Mouse (Mus musculus): ENCODE results near the gene Sdk2.

The Sdk2 gene

GRCm38 (mm10) chr11:113820005-113820404 lies 246.8 kb downstream of the Sdk2 start:
- DNase-seq, result no peak

GRCm38 (mm10) chr11:113819001-113819400 lies 247.8 kb downstream of the Sdk2 start:
- DNase-seq, result no peak

- DNase-seq, result no peak
These were observed 249.8 kb downstream of the Sdk2 start for GRCm38 (mm10) chr11:113816971-113817548.

- no peak for DNase-seq
These were observed 250.4 kb downstream of the Sdk2 start for GRCm38 (mm10) chr11:113816439-113816838.

DNA sequence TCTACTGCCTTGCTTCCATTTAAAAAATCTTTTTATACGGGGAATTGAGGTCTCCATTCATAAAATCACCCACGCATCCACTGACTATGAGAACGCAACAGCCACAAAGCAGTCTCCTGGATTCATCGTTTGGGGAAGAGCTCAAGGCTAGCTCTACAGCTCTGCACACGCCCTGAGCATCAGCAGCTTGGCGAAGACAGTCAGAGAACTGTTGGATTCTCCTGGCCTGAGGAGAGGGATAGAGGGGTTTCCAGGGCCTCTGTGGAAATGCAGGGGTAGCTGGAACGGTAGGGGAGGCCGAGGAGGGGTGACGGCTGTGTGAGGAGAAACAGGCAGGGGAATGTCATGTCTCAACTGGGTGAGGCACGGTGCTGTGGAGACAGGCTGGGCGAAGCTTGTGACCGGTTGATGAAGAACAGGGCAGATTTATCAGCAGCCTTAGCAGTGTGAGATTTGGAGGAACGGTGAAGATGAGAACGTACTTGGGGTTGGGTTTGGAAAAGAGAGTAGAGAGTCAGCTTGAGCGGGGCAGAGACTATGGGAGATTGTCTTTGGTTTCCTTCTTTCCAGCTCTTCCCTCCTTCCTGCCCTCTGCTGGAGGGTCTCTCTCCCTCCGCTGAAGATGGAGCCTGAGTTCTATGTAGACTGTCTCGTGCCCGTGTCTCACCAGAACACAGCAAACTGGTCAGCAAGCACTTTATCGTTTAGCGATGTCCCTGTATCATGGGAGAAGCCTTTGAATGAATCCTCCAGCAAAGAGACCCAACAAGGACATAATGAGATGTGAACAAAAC lies 255.1 kb downstream of the Sdk2 start:
- DNase-seq, result no peak

- peak; percentile 63 for DNase-seq
These were observed 256.0 kb downstream of the Sdk2 start for GRCm38 (mm10) chr11:113810638-113811545.

- DNase-seq, result peak; percentile 40
These were observed 259.8 kb downstream of the Sdk2 start for GRCm38 (mm10) chr11:113807086-113807485.

DNA sequence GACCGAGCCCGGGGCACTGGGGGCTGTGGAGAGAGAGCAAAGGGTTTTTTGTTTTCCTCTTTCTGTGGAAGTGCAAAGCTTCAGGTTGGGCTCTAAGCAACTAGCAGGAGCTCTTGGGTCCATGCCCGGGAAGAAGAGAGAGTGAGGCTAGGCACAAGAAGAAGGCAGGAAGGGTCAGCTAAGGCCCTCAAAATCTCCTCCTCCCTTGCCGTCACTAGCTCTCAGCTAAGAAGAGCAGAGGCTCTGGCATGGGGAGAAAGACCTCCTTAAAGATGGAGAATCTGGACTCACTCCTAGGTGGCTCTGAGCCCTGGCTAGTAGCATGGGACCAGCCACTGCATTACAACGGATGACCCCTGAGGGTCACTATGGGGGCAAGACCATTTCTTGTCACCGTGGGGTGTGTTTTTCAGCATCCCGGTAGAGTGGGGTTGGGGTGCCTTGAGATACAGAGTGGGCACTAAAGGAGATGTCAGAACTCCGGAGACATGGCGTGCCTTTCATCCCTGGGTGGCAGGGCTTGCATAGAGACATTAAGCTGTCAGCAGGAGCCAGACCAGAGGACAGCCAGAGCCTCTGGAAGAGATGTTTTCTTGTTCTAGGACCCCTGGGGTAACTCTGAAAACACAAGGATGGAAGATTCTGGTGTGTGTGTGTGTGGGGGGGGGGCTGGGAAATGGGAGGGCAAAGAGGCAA lies 260.3 kb downstream of the Sdk2 start:
- DNase-seq, result peak; percentile 64

DNA sequence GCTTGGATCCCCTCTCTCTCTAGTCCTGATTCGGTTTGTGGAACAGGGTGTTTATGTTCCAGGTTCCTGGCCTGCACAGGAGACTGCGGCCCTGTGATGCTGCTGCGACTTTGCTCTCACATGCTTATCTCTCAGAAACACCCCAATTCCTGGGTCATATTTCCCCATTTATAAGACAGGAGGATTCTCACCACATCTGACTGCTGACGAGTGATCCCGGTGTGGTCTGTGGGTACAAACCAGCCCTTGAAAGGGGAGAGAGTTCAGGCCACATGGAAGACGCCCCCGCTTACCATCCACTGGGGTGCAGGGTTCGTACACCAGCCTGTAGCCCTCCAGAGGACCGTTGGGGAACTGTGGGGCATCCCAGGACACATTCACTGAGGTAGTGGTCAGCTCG lies 260.9 kb downstream of the Sdk2 start:
- no peak for DNase-seq

GRCm38 (mm10) chr11:113803321-113803941 lies 263.4 kb downstream of the Sdk2 start:
- DNase-seq, result no peak

DNA sequence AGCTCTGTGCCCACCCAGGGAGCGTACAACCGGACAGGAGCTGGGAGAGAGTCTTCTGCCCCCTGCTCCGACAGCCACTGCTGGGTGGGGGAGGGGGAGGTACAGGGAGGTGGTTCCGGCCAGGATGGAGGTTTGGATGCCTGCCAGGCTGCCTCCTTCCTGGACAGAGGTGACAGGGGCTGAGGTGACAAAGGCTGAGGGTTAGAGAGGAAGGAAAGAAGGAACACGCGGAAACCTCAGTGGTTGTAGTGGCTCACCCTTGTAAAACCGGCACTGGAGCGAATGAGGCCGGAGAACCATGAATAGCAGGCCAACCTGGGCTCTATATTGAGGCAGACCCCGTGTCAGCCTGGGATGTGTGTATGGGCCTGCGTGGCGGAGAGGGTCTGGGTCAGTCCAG lies 264.4 kb downstream of the Sdk2 start:
- no peak for DNase-seq

DNA sequence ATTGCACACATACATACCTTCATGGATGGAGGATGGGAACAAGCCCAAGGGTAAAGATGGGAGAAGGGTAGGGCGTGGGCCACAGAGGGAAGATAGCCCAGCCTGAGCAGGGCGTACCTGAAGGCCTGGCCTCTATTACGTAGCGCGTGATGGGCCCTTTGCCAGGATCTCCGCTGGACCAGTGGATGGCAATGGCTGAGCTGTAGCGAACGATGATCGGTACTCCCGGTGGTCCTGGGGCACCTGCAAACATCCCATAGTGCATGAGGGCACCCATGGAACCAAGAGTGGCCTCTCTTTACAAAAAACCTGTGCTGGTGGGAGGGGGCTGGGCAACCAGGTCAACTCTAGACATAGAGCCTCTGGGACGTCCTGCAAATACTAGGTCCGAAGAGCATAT lies 266.8 kb downstream of the Sdk2 start:
- peak; percentile 54 for DNase-seq

DNA sequence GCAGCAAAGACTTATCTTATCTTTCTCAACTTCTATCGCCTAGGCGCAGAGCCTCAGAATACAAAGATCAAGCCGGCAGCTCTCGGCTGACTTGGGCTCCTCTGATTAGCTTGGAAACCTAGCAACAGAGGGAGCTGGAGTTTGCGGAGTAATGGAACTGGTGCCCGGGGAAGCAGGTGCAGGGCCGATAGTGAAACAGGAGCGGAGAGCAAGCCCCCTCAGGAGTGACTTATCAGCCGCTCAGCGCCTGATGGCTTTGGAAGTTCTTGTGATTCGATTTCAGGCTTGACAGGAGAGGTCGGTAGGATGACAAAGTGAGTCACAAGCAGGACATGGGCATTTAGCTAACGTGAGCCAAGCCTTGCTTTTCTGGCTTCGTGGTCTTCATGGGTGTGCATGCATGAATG lies 267.8 kb downstream of the Sdk2 start:
- DNase-seq, result no peak

DNA sequence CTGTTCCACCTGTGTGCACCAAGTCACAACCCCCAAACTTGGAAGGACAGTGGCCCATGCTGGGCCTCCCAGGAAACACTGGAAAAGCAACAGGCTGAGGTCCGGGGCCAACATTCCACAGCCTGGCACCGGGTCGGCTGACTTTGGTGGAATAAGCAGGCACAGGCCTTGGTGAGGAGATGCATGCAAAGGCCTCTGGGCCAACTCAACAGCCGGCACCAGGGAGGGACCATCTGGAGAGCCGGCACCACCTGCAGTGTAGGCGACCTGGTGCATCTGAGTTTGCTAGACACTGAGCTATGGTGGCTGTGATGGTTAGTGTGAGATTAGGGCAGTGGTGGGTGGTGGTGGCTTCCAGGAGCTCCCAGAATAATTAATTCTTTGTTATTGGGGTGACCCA lies 268.8 kb downstream of the Sdk2 start:
- peak; percentile 97 for DNase-seq

DNA sequence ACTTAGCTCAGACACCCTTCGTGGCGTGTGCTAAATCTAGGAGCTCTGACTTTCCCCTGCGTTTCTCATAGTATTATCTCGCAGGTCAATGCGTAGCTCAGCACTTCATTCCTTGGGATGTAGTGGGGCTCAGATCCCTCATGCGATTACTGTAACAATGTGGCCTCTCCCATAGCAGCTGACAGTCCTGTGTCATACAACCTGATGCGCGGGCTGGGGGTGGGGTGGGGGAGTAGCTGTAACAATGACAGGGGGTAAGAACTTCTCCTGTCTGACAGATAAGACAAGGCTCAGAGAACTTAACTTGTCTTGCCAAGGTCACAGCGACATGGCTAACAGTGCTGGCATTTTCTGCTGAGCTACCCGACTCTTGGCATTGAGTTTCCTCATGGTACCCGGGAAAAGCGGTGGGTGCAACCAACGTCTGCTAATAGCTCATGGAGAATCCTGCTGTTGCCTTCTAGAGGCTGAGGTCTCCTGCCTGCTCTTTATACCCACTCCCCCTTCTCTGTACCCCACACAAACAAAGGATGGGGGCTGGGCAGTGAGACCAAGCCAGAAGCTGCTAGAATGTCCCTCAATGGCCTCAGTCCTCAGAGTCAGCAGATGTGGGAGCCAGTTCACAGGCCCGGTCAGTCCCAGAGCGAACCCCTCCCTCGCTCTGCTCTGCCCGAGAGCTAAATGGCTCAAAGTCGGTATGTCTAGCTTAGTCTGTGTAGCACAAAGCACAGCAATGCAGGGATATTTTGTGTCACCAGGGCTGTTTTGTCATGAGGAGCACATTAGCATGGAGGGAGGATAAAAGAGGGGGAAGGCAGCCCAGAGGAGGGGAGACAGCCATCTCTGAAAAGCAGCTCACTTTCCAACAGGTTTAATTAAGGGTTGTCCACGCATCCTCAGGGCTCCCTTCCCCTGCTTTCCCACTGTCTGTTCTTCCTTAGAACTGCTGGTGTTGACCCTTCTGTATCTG lies 269.5 kb downstream of the Sdk2 start:
- DNase-seq, result peak; percentile 55

- no peak for DNase-seq
These were observed 271.0 kb downstream of the Sdk2 start for GRCm38 (mm10) chr11:113795846-113796245.

GRCm38 (mm10) chr11:113791357-113792215 lies 275.3 kb downstream of the Sdk2 start:
- DNase-seq, result peak; percentile 47

DNA sequence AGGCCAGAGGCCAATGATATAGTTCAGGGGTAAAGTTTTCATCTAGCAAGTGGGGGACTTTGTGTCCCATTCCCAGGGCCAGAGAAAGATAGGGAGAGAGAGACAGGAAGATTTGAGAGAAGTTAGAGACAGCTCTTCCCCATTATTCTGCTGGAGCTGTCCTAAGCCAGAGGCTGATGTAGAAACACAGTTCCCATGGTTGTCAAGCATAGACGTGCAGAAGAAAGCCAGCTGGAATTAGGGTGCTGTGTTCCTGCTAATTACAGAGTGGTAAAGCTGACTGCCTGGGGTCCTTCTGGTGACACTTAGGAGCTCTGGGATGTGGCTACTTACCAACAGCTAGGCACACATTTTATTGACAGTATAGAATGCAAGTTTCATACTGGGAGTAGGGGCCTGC lies 277.7 kb downstream of the Sdk2 start:
- no peak for DNase-seq

GRCm38 (mm10) chr11:113788183-113788789 lies 278.6 kb downstream of the Sdk2 start:
- no peak for DNase-seq
